Mouse (Mus musculus): ENCODE measurements around the gene Gm6793. TPM values are rescaled to one million over a fixed set of nuclear protein-coding genes. Genes with fewer than 3 reads are reported as not detected.

Gene Gm6793
- total RNA-seq (2022): not detected

GRCm38 (mm10) chr8:112014936-112015335 is at the start of gene Gm6793:
TSS of gene Gm6793 (minus strand) at chr8:112015036.
- no peak for DNase-seq (ENCODE audit: low spot score in 2 of 2)

- DNase-seq (ENCODE audit: low spot score in 2 of 2): peak in 1 of 2 experiments; percentile 18
These were observed 46.5 kb upstream of the Gm6793 start for GRCm38 (mm10) chr8:112061372-112061771.

- DNase-seq (ENCODE audit: low spot score in 2 of 2): no peak
These were observed 39.6 kb upstream of the Gm6793 start for GRCm38 (mm10) chr8:112054456-112054855.

GRCm38 (mm10) chr8:112051537-112051936 is 36.7 kb upstream of the Gm6793 start:
- DNase-seq (ENCODE audit: low spot score in 2 of 2): no peak

- no peak for DNase-seq (ENCODE audit: low spot score in 2 of 2)
These were observed 35.1 kb upstream of the Gm6793 start for GRCm38 (mm10) chr8:112049984-112050383.

GRCm38 (mm10) chr8:112048293-112048692 is 33.5 kb upstream of the Gm6793 start:
- no peak for DNase-seq (ENCODE audit: low spot score in 2 of 2)

GRCm38 (mm10) chr8:112045896-112046295 is 31.1 kb upstream of the Gm6793 start:
- peak; percentile 72 to 90 for DNase-seq (ENCODE audit: low spot score in 2 of 2)

- DNase-seq (ENCODE audit: low spot score in 2 of 2): no peak
These were observed 30.3 kb upstream of the Gm6793 start for GRCm38 (mm10) chr8:112045182-112045581.

- no peak for DNase-seq (ENCODE audit: low spot score in 2 of 2)
These were observed 22.7 kb upstream of the Gm6793 start for GRCm38 (mm10) chr8:112037521-112037920.

GRCm38 (mm10) chr8:112034603-112035002 is 19.8 kb upstream of the Gm6793 start:
- DNase-seq (ENCODE audit: low spot score in 2 of 2): peak in 1 of 2 experiments; percentile 15

- no peak for DNase-seq (ENCODE audit: low spot score in 2 of 2)
These were observed 18.2 kb upstream of the Gm6793 start for GRCm38 (mm10) chr8:112033071-112033470.

GRCm38 (mm10) chr8:112030663-112031062 is 15.8 kb upstream of the Gm6793 start:
- DNase-seq (ENCODE audit: low spot score in 2 of 2): no peak

- no peak for DNase-seq (ENCODE audit: low spot score in 2 of 2)
These were observed 14.6 kb upstream of the Gm6793 start for GRCm38 (mm10) chr8:112029455-112029854.

GRCm38 (mm10) chr8:112011816-112012242 is 3.0 kb downstream of the Gm6793 start:
- DNase-seq (ENCODE audit: low spot score in 2 of 2): no peak

- peak; percentile 87 for DNase-seq (ENCODE audit: low spot score in 2 of 2)
These were observed 3.6 kb downstream of the Gm6793 start, which contains the start of the genes Kars and Terf2ip for GRCm38 (mm10) chr8:112010997-112011815. TSS of gene Kars (minus strand) at chr8:112011323. TSS of gene Terf2ip (plus strand) at chr8:112011398.

- no peak for DNase-seq (ENCODE audit: low spot score in 2 of 2)
These were observed 5.3 kb downstream of the Gm6793 start for GRCm38 (mm10) chr8:112009558-112009957.

GRCm38 (mm10) chr8:112007669-112008068 is 7.2 kb downstream of the Gm6793 start:
- DNase-seq (ENCODE audit: low spot score in 2 of 2): no peak

GRCm38 (mm10) chr8:112005601-112006000 is 9.2 kb downstream of the Gm6793 start:
- DNase-seq (ENCODE audit: low spot score in 2 of 2): peak in 1 of 2 experiments; percentile 49

GRCm38 (mm10) chr8:112004754-112005153 is 10.1 kb downstream of the Gm6793 start:
- DNase-seq (ENCODE audit: low spot score in 2 of 2): no peak

- DNase-seq (ENCODE audit: low spot score in 2 of 2): no peak
These were observed 22.2 kb downstream of the Gm6793 start for GRCm38 (mm10) chr8:111992703-111993039.

- DNase-seq (ENCODE audit: low spot score in 2 of 2): peak; percentile 83 to 84
These were observed 22.7 kb downstream of the Gm6793 start, which contains the start of gene Adat1 for GRCm38 (mm10) chr8:111992013-111992702. TSS of gene Adat1 (minus strand) at chr8:111992302.

GRCm38 (mm10) chr8:111991278-111991677 is 23.6 kb downstream of the Gm6793 start:
- no peak for DNase-seq (ENCODE audit: low spot score in 2 of 2)
